Mouse (Mus musculus) forebrain, embryonic 12.5 days (tissue): ENCODE measurements at regions not wholly inside any gene's neighbourhood (a gene's known extent, or its start where the extent isn't known, plus 50 kb on each side); places are given as distances from the start of the nearest gene placed in this dataset.
"Not testable (repeated sequence)": the region's sequence is repeated elsewhere in the genome, so short reads cannot be mapped to it uniquely, and the experiment has no call there.

Experiments used
- ATAC-seq: fragments of 200-750 bp; cut with Nextera tagmentation; 2 replicates; pipeline ENCODE4 v1.8.0; 2017; ENCODE audit warnings: moderate TSS enrichment; ENCODE audit not compliant: low FRiP score
- H3K27ac ChIP-seq: fragments of 300-500 bp; sonication (generic); 2 replicates; pipeline ENCODE4 v1.5.1; 2016; ENCODE audit warnings: mild to moderate bottlenecking
- H3K27me3 ChIP-seq: fragments of 300-500 bp; sonication (generic); 2 replicates; pipeline ENCODE4 v1.6.1; 2016; ENCODE audit warnings: mild to moderate bottlenecking
- H3K36me3 ChIP-seq: fragments of 300-500 bp; sonication (generic); replicated peaks from 2 replicates; pipeline ENCODE4 v1.6.1; 2016; ENCODE audit warnings: mild to moderate bottlenecking
- H3K4me1 ChIP-seq: fragments of 300-500 bp; sonication (generic); 2 replicates; pipeline ENCODE4 v1.6.1; 2016
- H3K4me2 ChIP-seq: fragments of 300-500 bp; sonication (generic); 2 replicates; pipeline ENCODE4 v1.6.1; 2016; ENCODE audit warnings: mild to moderate bottlenecking, moderate library complexity
- H3K4me3 ChIP-seq: fragments of 300-500 bp; sonication (generic); replicated peaks from 2 replicates; pipeline ENCODE4 v1.5.1; 2016; ENCODE audit warnings: mild to moderate bottlenecking
- H3K9ac ChIP-seq: fragments of 300-500 bp; sonication (generic); 2 replicates; pipeline ENCODE4 v1.6.1; 2016; ENCODE audit warnings: mild to moderate bottlenecking
- H3K9me3 ChIP-seq: fragments of 300-500 bp; sonication (generic); 2 replicates; pipeline ENCODE4 v1.6.1; 2016
- WGBS: fragments of 180-500 bp; shearing (Covaris S2); methylation state at CpG from one replicate; pipeline ENCODE4 v1.1.7; 2016; 5-methylcytosine and 5-hydroxymethylcytosine counted together

GRCm38 (mm10) chrX:31775937-31776336, 59.0 kb upstream of the Btbd35f25 start:
- WGBS, result 86% methylated on average over 8 of the region's 8 CpGs
- H3K4me1 ChIP-seq, H3K9ac ChIP-seq, H3K4me2 ChIP-seq, H3K27ac ChIP-seq, H3K36me3 ChIP-seq, ATAC-seq, H3K27me3 ChIP-seq, H3K4me3 ChIP-seq: not testable (repeated sequence)
- peaks cover 66% of the 10 kb centered on the region for H3K9me3 ChIP-seq

GRCm38 (mm10) chrX:31775255-31775654, 58.3 kb upstream of the Btbd35f25 start:
- Histone ChIP-seq H3K4me2 (no peak overlapping the region), H3K9me3 (peaks cover 70% of the 10 kb centered on the region), H3K27ac (no peak overlapping the region), H3K36me3 (no peaks in the 10 kb centered on the region), H3K4me3 (no peak overlapping the region), H3K27me3 (no peaks in the 10 kb centered on the region), H3K9ac (no peak overlapping the region), H3K4me1 (no peaks in the 10 kb centered on the region)
- no peak for ATAC-seq
- 84% methylated on average over 3 of the region's 3 CpGs for WGBS
